Mouse (Mus musculus) CD4-positive naive resting alpha-beta T cell, adult 76 days (primary cell): ENCODE measurements around the gene Rpl32. TPM values are rescaled to one million over a fixed set of nuclear protein-coding genes. Genes with fewer than 3 reads are reported as not detected.

Experiments used
- total RNA-seq: library from RNA; stranded (reverse); gene quantifications from one replicate; pipeline ENCODE4 v1.2.4, GENCODE M21; 2023

The Rpl32 gene
- total RNA-seq, result 3,187 TPM

GRCm38 (mm10) chr6:115808488-115809231 is at the start of gene Rpl32:
Gene Rpl32 (minus strand): TSS chr6:115808747.

GRCm38 (mm10) chr6:115853091-115853813 is 44.7 kb upstream of the Rpl32 start, which contains the start of the genes Mbd4 and Ift122:
Gene Mbd4 (minus strand): TSS chr6:115853371.
Gene Ift122 (plus strand): TSS chr6:115853470.

DNA sequence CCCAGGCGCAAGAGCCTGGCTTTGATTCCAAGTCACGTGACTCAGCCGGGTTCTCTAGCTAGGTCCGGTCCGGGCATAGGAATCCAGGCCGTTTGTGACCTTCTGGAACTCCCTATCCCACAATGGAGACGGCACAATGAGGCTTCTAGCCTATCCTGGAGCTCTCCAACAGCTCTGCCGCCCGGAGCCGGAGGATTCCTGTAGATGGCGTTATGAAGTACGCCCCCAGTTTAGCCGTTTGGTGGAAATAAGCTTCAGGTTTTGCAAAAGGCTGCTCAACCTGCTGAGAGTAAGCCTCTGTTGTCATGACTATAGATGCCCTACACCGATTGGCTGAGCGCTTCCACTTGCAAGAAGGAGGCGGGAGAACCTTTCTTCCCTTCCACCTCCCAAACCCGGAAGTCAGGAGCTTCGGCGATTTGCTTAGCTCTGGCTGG is 29.6 kb upstream of the Rpl32 start, which contains the start of gene Efcab12:
Gene Efcab12, minus strand, starts transcription at position 252 of the 437 bp plus-strand sequence.

DNA sequence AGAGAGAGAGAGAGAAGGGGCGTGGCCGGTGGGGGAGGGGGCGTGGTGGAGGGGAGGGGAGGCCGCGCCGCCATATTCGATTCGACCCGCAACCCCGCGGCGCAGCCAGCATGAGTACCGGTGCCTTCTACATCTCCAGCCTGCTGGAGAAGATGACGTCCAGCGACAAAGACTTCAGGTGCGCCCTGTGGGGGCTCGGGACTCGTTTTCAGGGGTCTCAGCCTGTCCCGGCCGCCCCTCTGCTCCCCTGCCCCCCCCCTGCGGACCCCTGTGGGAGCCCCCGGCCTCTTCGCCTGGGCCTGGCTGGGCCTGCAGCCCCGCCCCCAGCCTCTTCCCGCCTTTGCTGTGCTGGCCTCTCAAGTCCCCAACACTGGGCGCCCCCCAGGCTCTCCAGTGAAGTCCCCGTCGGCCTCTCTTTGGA is 34.0 kb downstream of the Rpl32 start, which contains the start of gene Cand2:
Gene Cand2, plus strand, starts transcription at position 38 of the 421 bp plus-strand sequence.

DNA sequence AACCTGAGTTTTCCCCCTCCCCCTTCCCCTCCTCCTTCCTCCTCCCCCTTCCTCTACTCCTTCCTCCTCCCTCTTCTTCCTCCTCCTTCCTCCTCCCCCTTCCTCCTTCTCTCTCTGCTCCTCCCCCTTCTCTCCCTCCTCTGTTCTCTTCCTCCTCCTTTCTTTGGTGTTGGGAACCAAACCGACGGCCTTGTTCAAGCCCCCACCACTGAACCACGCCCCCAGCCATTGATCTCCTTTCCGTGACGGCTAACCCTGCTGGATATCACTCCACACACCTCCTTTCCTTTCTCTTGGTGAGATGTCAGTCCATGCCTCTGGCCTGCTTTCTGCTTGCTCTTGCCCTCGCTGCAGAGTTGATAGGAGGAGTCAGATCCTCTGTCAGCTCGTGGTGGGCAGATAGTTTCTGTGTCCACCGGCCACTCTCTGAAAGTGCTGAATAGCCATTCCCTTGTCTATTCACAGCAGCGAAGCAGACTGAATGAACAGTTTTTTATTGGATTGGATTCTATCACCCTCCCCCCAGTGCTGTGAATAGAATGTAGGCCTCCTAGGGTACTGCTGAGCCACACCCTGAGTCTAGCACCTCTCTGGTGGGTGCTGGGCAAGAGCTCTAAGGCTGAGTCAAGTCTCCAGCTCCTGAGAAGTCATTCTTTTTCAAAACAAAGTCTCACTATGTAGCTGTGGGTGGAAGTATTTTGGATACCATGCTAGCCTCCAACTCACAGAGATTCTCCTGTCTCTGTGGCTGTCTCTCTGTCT is 46.4 kb downstream of the Rpl32 start, which contains the start of gene Tmem40:
Gene Tmem40, minus strand, starts transcription at position 416 of the 762 bp plus-strand sequence.

Other genes starting within 250 kb of the Rpl32 start
- not detected for gene Mkrn2os, start 216.2 kb downstream of the Rpl32 start, total RNA-seq
- gene Mkrn2, start 206.8 kb downstream of the Rpl32 start, total RNA-seq, result 43.4 TPM
- gene Raf1, start 132.1 kb downstream of the Rpl32 start, total RNA-seq, result 140 TPM
- not detected for gene Tmem40, start 46.3 kb downstream of the Rpl32 start, total RNA-seq
- 8.0 TPM for gene Cand2, start 34.2 kb downstream of the Rpl32 start, total RNA-seq
- gene Efcab12, start 29.7 kb upstream of the Rpl32 start, total RNA-seq, result 0.70 TPM
- 6.4 TPM for gene Mbd4, start 44.6 kb upstream of the Rpl32 start, total RNA-seq
- gene Ift122, start 44.7 kb upstream of the Rpl32 start, total RNA-seq, result 2.3 TPM
- not detected for gene Rho, start 123.0 kb upstream of the Rpl32 start, total RNA-seq
- gene H1foo, start 136.2 kb upstream of the Rpl32 start, total RNA-seq, result not detected
- 29.4 TPM for gene Plxnd1, start 186.3 kb upstream of the Rpl32 start, total RNA-seq